Mouse (Mus musculus) myocyte (in vitro differentiated cells): Measurements from ENCODE around the gene Man2a1.

ENCODE experiments used
- CEBPB ChIP-seq: IDR thresholded peaks from 2 replicates; pipeline ENCODE4 v1.6.1; 2011; ENCODE audit warnings: mild to moderate bottlenecking, moderate library complexity; ENCODE audit not compliant: poor library complexity, insufficient read depth, severe bottlenecking
- MAX ChIP-seq: IDR thresholded peaks from one replicate; pipeline ENCODE4 v1.6.1; 2011; ENCODE audit warnings: low read depth, mild to moderate bottlenecking, control low read depth
- MYOG ChIP-seq, 3 experiments: IDR thresholded peaks; one replicate each; pipeline ENCODE4 v1.6.1; 2011; ENCODE audit warnings: control low read depth in 2 of 3, low read depth in 2 of 3, mild to moderate bottlenecking in 2 of 3; ENCODE audit not compliant: insufficient read length in 2 of 3, control insufficient read depth in 1 of 3, insufficient read depth in 1 of 3
- POLR2A ChIP-seq: IDR thresholded peaks from one replicate; pipeline ENCODE4 v1.6.1; 2011; ENCODE audit warnings: low read depth, mild to moderate bottlenecking, control low read depth, moderate library complexity; ENCODE audit not compliant: insufficient read length
- POLR2AphosphoS2 ChIP-seq: IDR thresholded peaks from one replicate; pipeline ENCODE4 v1.6.1; 2011; ENCODE audit warnings: low read depth, control low read depth; ENCODE audit not compliant: insufficient read length
- SRF ChIP-seq: IDR thresholded peaks from one replicate; pipeline ENCODE4 v1.6.1; 2011; ENCODE audit warnings: low read depth; ENCODE audit not compliant: control insufficient read depth, insufficient read length

DNA sequence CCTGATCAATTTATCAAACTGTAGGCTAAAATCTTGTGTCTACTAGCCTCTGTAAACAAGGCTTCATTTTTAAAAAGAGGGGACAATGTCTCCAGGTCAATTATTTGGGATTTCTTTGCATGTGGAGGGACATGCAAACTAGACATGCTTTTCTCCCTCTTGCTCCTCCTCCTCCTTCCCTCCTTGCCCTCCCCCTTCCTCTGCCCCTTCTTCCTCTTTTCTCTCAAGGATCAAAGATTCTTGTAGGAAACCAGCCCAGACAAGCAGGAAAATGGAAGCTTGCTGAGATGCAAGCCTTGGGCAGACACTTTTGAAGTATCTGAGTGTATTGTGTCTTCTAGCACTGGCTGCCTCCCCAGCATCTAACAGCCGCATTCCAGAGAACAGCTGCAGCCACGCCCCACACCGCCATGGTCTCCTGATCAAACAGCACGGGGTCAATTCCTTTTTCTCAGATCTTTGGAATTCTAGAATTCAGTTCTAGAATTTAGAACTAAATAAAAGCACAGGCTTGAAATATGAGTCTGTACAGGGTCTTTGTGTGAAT, 41.5 kb upstream of the Man2a1 start:
- TF ChIP-seq SRF (no peak), MYOG (IDR thresholded peaks at IDR 0.05; ENCODE audit: control insufficient read depth in 1 of 3, insufficient read depth in 1 of 3, insufficient read length in 2 of 3, low read depth in 2 of 3) (peak; percentile 79 to 93 (median 87)), POLR2A (peak; percentile 18), MAX (no peak), POLR2AphosphoS2 (no peak), CEBPB (no peak)
